Mouse (Mus musculus) G1E-ER4 (cell line): ENCODE data around the gene Sh2d6. TPM values are rescaled to one million over a fixed set of nuclear protein-coding genes. Genes with fewer than 3 reads are reported as not detected.
A peak's percentile ranks its signal among the peaks of the same experiment; 100 is the strongest.

Experiments used
- GATA1 ChIP-seq: IDR thresholded peaks from one replicate; pipeline ENCODE4 v1.8.0; 2012; ENCODE audit warnings: low read length, inconsistent platforms
- polyA plus RNA-seq: library from polyadenylated mRNA; stranded (reverse); fragments of >175 nt; gene quantifications from 2 replicates; pipeline ENCODE4 v1.2.3, GENCODE M21; 2012

Sh2d6 gene
- polyA plus RNA-seq, 1 experiment: not detected

GRCm38 (mm10) chr6:72519303-72519702 lies 2.2 kb downstream of the Sh2d6 start:
- no peak for TF ChIP-seq GATA1

DNA sequence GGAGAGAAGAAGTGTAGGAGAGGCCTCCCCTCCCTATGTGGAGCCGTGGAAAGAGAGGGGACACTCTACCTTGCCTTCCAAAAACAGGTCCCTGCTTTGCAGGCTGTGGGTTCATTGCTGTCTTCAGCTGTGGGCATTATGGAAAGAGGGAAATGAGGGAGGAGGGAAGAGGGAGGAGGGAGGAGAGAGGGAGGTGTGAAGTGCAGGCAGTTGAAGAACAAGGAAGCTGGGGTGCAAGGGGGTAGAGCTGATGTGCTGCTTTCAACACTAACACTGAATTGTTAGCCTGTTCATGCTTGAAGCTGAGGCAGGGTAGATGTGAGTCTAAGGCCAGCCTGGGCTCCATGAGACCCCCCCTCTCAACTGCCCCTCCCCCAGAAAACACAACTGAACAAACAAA lies 2.7 kb downstream of the Sh2d6 start:
- no peak for TF ChIP-seq GATA1

DNA sequence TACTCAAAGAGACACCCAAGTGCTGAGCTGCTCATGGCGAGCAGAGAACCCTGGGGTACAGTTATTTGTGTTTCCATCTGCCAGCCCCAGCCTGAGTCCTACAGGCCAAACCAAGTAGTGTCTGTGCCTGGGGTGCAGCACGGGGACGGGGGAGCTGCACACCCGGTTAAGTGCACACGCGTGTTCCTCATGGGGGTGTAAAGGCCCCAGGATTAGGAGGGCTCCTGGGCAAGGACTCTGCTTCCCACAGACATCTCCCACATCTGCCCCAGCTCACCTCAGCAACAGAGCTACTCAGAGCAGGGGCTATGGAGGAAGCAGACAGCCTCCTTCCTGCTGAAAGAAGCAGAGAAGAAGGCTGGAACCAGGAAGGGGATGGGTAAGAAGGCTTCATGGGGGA lies 5.9 kb downstream of the Sh2d6 start:
- no peak for TF ChIP-seq GATA1

GRCm38 (mm10) chr6:72513071-72513440 lies 8.5 kb downstream of the Sh2d6 start:
- no peak for TF ChIP-seq GATA1

- peak; percentile 69 for TF ChIP-seq GATA1
These were observed 9.0 kb downstream of the Sh2d6 start for GRCm38 (mm10) chr6:72512386-72513070.

GRCm38 (mm10) chr6:72510686-72511421 lies 10.7 kb downstream of the Sh2d6 start:
- no peak for TF ChIP-seq GATA1

GRCm38 (mm10) chr6:72509872-72510435 lies 11.6 kb downstream of the Sh2d6 start:
- no peak for TF ChIP-seq GATA1

- no peak for TF ChIP-seq GATA1
These were observed 12.9 kb downstream of the Sh2d6 start for GRCm38 (mm10) chr6:72508596-72508995.

DNA sequence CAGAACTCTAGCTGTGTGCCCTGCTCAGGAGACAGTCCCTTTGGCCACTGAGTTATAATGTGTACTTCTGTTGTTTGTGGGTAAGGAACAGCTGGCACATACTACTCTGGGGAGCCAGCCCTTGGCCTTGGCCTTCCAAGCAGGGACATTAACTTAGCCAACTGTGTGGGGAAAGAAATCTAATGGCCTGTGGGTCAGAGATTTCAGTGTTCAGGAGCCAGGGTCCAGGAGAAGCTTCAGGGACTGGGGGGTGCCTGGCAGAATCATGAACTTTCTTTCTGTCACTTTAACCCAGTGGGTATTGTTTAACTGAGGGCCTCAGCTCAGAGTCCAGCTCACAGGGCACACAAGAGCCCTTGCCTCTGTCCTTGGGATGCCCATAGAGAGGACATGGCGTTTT lies 15.4 kb downstream of the Sh2d6 start:
- no peak for TF ChIP-seq GATA1

GRCm38 (mm10) chr6:72503939-72504338 lies 17.6 kb downstream of the Sh2d6 start:
- TF ChIP-seq GATA1: no peak

- TF ChIP-seq GATA1: no peak
These were observed 18.2 kb downstream of the Sh2d6 start for GRCm38 (mm10) chr6:72503309-72503708.

DNA sequence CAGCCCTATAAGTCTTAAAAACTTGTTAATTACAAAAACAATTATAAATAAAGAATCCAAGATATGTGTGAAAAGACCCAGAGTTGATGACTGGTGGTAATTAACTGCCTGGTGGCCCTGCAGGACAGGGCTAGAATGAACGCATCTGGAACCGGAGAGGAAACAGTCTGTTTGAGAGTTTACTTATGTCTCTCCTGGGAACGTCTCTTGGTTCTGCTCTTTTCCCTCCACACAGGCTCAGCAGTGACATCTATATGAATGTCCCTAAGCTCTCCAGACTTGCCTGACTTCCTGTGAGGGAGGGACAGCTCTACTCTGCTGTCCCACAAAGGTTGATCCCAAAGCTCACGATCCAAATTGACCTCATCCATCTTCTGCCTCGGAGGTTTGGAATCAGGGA lies 22.6 kb downstream of the Sh2d6 start:
- no peak for TF ChIP-seq GATA1

DNA sequence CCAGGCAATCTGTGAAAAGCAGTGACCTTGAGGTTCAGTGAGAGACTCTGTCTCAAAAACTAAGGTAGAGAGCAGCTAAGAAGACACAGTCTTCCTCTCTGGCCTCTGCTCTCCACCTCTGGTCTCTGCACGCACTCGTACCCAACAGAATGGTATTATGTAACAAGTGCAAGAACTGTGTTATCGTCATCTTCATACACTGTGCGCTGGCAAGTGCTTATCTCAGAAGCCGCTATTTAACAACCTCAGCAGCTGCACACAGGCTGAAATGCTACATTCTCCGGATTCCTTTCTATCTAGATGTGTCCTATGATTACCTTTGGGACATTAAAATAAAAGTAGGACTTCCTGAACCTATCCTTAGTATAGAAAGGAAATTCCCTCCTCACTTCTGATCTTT lies 28.6 kb downstream of the Sh2d6 start:
- peak; percentile 92 for TF ChIP-seq GATA1

DNA sequence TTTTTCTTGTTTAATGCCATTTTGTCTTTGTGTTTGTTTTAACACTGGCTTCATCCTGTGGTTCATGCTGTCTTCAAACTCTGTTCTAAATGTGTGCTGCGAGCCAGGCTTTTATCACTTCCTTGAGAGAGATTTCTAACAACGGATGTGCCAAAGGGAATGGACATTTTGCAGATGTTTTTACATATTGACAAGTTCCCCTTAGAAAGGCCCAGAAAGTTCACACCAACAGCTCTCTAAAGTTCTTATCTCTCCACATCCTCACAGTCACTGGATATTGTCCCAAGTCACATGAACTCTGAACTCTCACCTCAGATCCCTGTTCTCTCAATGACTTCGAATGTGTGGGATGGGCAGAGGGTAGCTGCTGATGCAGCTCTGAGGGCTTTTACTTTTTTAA lies 30.4 kb downstream of the Sh2d6 start:
- TF ChIP-seq GATA1: no peak

DNA sequence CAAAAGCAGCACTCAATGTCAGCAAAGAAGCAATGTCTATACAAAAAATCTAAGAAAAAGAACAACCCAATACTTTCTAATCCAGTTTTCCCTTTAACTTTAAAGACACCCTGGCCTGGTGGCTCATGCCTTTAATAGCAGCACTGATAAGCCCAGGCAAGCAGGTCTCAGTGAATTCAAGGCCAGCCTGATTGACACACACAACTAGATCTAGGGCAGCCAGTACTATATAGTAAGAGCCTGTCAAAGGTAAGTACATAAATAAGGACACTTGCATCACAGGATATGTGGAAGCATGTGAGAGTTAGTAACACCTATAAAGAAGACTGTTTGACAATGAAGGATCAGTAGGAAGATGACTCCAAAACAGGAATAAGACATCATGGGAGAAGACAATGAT lies 32.0 kb downstream of the Sh2d6 start:
- TF ChIP-seq GATA1: no peak

- no peak for TF ChIP-seq GATA1
These were observed 32.7 kb downstream of the Sh2d6 start for GRCm38 (mm10) chr6:72488850-72489249.

DNA sequence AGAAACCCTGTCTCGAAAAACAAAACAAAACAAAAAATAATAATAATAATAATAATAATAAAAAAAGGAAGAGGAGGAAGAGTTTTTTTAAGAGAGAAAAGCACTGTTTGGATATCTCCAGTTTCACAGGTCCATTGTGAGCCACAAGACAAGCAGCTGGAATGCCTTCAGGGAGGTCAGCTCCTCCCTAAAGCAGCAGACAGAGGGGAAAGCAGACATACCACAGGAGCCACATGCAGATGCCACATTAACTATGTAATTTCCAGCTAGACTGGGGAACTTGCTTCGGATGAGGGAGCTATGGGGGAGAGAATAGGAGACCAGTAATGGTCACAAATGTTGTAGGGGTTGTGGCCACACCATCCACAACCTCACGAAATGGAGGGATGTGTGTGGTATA lies 34.2 kb downstream of the Sh2d6 start:
- TF ChIP-seq GATA1: no peak
